Mouse (Mus musculus): ENCODE results near the gene Chst15.

GRCm38 (mm10) chr7:132296132-132296531 lies 20.9 kb downstream of the Chst15 start:
- TF ChIP-seq CTCF (conservative IDR thresholded peaks at IDR 0.05; ENCODE audit: low read length): no peak
- no peak for TF ChIP-seq NANOG (IDR thresholded peaks at IDR 0.05; ENCODE audit: borderline replicate concordance, low read length)

Data from E14TG2a.4 (cell line).